Mouse (Mus musculus) lung, embryonic 14.5 days (tissue): ENCODE results near the gene Zcchc14. TPM values are rescaled to one million over a fixed set of nuclear protein-coding genes. Genes with fewer than 3 reads are reported as not detected.

ENCODE experiments used
- ATAC-seq: fragments of 200-750 bp; cut with Nextera tagmentation; 2 replicates; pipeline ENCODE4 v1.8.0; 2017; ENCODE audit warnings: mild to moderate bottlenecking, moderate TSS enrichment, moderate library complexity; ENCODE audit not compliant: insufficient read depth
- DNase-seq: peaks from one replicate; pipeline ENCODE4 v3.0.0-alpha.2; 2015
- H3K27ac ChIP-seq: fragments of 300-500 bp; sonication (generic); 2 replicates; pipeline ENCODE4 v1.5.1; 2014; ENCODE audit warnings: low read depth, mild to moderate bottlenecking, moderate library complexity
- H3K27me3 ChIP-seq: fragments of 300-500 bp; sonication (generic); 2 replicates; pipeline ENCODE4 v1.6.1; 2014; ENCODE audit warnings: low read length, control low read depth; ENCODE audit not compliant: insufficient read depth
- H3K36me3 ChIP-seq: fragments of 300-500 bp; sonication (generic); 2 replicates; pipeline ENCODE4 v1.6.1; 2014; ENCODE audit warnings: control low read depth; ENCODE audit not compliant: insufficient read depth
- H3K4me1 ChIP-seq: fragments of 300-500 bp; sonication (generic); 2 replicates; pipeline ENCODE4 v1.6.1; 2014; ENCODE audit warnings: antibody characterized with exemption, control low read depth; ENCODE audit not compliant: insufficient read depth
- H3K4me2 ChIP-seq: fragments of 300-500 bp; sonication (generic); 2 replicates; pipeline ENCODE4 v1.6.1; 2014; ENCODE audit warnings: mild to moderate bottlenecking
- H3K4me3 ChIP-seq: fragments of 300-500 bp; sonication (generic); 2 replicates; pipeline ENCODE4 v1.5.1; 2014; ENCODE audit warnings: low read depth, low read length
- H3K9ac ChIP-seq: fragments of 300-500 bp; sonication (generic); 2 replicates; pipeline ENCODE4 v1.6.1; 2014
- H3K9me3 ChIP-seq: fragments of 300-500 bp; sonication (generic); 2 replicates; pipeline ENCODE4 v1.6.1; 2016; ENCODE audit warnings: low read depth, low read length, control low read depth
- CTCF ChIP-seq: IDR thresholded peaks from 2 replicates; pipeline ENCODE4 v1.5.1; 2016; ENCODE audit warnings: antibody characterized with exemption, low read depth
- WGBS: fragments of 180-500 bp; shearing (Covaris S2); extraction: QIAGEN DNeasy Blood & Tissue Kit; methylation state at CpG from one replicate; pipeline ENCODE4 v1.1.7; 2014; 5-methylcytosine and 5-hydroxymethylcytosine counted together
- polyA plus RNA-seq: library from polyadenylated mRNA; unstranded; fragments of >200 nt; fragmentation: Nextera tagmentation; extraction: Ambion mirVana; gene quantifications from 2 replicates; pipeline ENCODE4 v1.2.1, GENCODE M21; 2014

Zcchc14 gene
- polyA plus RNA-seq, 1 experiment from 2014 or later: 25.0 TPM

DNA sequence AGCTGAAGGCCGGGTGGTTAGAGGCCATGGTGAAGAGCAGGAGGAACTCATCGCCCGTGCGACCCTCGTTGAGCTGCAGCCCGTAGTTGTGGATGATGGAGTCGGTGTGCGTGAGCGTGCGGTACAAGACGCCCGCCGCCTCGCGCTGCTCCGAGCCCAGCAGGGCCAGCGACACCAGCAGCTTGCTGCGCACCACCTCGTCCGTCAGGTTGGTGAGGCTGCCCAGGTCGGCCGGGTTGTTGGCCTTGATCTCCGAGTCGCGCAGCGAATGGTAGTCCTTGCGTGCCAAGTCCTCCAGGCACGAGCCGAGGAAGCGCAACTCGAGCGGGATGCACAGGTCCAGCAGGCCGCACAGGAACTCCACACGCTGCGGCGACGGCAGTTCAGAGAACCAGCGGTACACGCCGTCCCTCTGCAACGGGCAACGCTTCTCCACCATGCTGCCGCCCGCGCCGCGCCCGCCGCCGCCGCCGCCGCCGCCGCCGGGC is 783 bp downstream of the Zcchc14 start:
- ATAC-seq (no peak), DNase-seq (peak; percentile 66)
- TF ChIP-seq CTCF: no peak
- Histone ChIP-seq H3K27ac (peak overlapping the region; percentile 36; the same call in 1 of the 2 replicates), H3K4me3 (peak overlapping the region; percentile 77), H3K27me3 (no peaks in the 10 kb centered on the region), H3K9me3 (no peaks in the 10 kb centered on the region), H3K9ac (peak overlapping the region; percentile 86), H3K4me2 (peak overlapping the region; percentile 98), H3K36me3 (0 out of 2 replicates have a peak, but pooled peaks cover 15% of the 10 kb centered on the region), H3K4me1 (peaks cover 27% of the 10 kb centered on the region)
- under 1% methylated on average over 49 of the region's 56 CpGs for WGBS

DNA sequence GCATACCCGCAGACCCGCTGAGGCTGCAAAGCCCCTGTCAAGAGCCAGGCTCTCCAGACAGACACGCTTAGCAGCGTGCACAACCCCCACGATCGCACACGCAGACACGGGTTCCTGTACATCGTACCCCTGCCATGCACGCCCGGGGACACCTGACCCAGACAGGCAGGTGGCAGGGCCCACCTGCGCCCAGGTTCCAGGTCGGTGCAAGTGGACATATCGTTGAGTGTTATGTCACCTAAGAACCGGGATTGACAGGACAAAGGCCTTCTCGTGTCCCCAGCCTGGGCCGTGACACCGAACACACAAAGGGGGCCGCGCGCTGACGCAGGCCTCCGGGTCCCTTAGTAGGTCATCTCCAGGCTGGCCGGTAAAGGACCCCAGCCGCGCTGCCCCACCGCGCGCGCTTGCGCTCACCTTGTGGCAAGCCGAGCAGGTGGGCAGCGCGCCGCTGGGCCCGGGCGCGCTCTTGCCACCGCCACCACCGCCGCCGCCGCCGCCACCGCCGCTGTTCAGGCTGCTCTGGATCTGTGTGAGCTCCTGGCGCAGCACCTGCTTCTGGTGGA is 1.3 kb downstream of the Zcchc14 start:
- Histone ChIP-seq H3K4me2 (peak overlapping the region; percentile 98), H3K9me3 (no peaks in the 10 kb centered on the region), H3K4me3 (peak overlapping the region; percentile 77), H3K27me3 (no peaks in the 10 kb centered on the region), H3K27ac (peak overlapping the region; percentile 36; the same call in 1 of the 2 replicates), H3K9ac (peak overlapping the region; percentile 86), H3K36me3 (0 out of 2 replicates have a peak, but pooled peaks cover 17% of the 10 kb centered on the region), H3K4me1 (peaks cover 27% of the 10 kb centered on the region)
- TF ChIP-seq CTCF: no peak
- WGBS: 10% methylated on average over 42 of the region's 47 CpGs
- no peak for ATAC-seq
- DNase-seq: peak; percentile 36

DNA sequence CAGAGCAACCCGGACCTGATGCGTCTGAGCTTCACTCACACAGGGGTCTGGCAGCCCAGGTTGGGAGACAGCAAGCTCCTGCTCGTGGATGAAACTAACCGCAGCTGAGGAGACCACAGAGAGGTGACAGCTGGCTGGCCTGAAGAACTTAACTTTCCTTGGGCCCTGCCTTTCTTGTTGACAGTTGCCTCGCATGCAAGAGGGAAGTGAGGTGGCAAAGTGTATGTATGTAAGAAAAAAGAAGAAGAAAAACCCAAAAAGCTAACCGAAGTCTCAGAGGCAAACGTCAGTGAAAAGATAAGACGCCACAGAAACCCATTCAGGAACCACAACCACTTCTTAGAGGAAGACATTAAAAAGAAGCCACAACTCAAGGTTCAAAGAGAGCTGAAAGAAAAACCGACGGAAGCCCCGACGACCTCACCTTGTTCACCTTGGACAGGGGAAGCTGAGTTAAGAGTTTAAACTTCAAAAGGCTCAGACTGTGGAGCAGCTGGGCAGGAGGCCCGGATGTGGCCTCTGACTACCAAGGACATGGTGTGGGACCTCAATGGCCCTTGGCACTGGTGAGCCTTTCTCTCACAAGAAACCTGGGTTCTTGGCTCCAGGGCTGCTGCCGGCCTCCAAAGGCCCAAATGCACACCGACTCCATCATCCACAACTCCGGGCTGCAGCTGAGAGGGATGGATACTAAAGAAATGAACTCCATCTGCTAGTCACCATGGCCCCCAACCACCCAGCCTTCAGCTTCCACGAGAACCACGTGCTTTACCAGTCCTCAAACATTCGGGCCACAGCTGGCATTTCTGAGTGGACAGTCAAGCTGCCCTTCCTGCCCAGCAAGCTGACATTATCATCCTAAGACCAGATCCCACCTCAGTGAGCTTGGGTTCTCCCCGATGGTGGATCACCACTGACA is 2.1 kb downstream of the Zcchc14 start:
- Histone ChIP-seq H3K9ac (peak overlapping the region; percentile 86), H3K4me2 (peak overlapping the region; percentile 98), H3K4me1 (peaks cover 27% of the 10 kb centered on the region), H3K9me3 (no peaks in the 10 kb centered on the region), H3K27me3 (no peaks in the 10 kb centered on the region), H3K4me3 (peak overlapping the region; percentile 77), H3K36me3 (0 out of 2 replicates have a peak, but pooled peaks cover 19% of the 10 kb centered on the region), H3K27ac (no peak overlapping the region)
- WGBS: 44% methylated on average over 20 of the region's 20 CpGs
- ATAC-seq (no peak), DNase-seq (no peak)
- TF ChIP-seq CTCF: no peak

DNA sequence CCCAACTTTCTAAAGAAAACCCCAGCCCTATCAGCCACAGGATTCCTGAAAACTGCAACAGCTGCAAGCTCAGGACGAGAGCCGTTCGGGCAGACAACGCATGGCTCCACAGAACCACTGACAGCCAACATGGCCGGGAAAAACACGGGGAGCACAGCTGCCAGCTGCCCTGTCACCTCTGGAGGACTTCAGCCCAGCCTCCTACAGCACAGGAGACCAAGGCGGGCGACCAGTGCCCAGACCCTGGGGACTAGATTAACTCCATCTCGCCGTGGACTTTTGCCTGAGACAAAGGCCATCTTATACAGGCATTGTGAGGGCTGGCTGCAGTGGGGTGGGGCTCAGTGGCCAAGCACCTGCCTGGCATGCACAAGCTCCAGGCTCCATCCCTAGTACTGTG is 2.8 kb downstream of the Zcchc14 start:
- Histone ChIP-seq H3K36me3 (0 out of 2 replicates have a peak, but pooled peaks cover 19% of the 10 kb centered on the region), H3K9me3 (no peaks in the 10 kb centered on the region), H3K4me3 (peak overlapping the region; percentile 77), H3K27ac (no peak overlapping the region), H3K9ac (no peak overlapping the region; the same call in 1 of the 2 replicates), H3K4me1 (peaks cover 27% of the 10 kb centered on the region), H3K27me3 (no peaks in the 10 kb centered on the region), H3K4me2 (peak overlapping the region; percentile 98)
- no peak for ATAC-seq
- no peak for TF ChIP-seq CTCF
- 45% methylated on average over 10 of the region's 10 CpGs for WGBS
- no peak for DNase-seq

DNA sequence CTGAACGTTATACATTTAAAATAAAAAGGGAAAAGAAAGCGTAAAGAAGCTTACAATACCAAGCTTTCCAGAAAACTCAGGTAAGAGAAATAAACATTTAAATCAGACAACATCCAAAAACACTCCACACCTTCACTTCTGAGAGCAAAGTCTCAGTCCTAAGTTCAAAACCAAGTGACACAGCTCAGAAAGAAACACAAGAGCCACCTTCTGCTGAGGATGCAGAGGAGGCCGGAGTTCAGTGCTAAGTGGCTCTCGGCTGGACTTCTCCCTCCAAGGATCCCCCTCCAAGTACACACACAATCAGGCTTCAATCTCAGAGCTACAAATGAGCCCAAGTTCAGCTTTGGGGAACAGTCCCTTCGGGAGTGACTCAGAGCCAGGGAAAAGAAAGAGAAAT is 3.3 kb downstream of the Zcchc14 start:
- Histone ChIP-seq H3K9ac (no peak overlapping the region), H3K27ac (no peak overlapping the region), H3K9me3 (no peaks in the 10 kb centered on the region), H3K36me3 (peaks cover 19% of the 10 kb centered on the region; the same call in 1 of the 2 replicates), H3K4me1 (peaks cover 27% of the 10 kb centered on the region), H3K4me3 (no peak overlapping the region), H3K4me2 (peak overlapping the region; percentile 98), H3K27me3 (no peaks in the 10 kb centered on the region)
- 62% methylated on average over 5 of the region's 5 CpGs for WGBS
- no peak for TF ChIP-seq CTCF
- ATAC-seq (no peak), DNase-seq (no peak)

DNA sequence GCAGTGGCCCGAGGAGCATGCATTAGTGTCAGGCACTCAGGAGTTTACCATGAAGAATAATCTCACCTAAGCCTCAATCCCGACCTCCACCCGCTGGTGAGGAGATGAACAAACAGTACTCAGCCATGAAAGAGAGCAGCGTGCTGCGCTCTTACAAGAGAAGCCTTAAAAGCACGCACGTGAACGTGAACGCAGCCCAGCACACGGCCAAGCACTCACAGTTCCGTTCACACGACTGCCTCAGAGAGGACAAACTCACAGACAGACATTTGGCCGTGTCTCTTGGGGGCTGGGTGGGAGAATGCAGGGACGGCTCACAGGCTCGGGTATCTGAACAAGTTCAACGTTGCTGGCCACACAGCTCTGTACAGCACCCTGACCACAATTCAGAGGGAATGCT is 4.2 kb downstream of the Zcchc14 start:
- Histone ChIP-seq H3K27me3 (no peaks in the 10 kb centered on the region), H3K27ac (no peak overlapping the region), H3K4me2 (peak overlapping the region; percentile 98; the same call in 1 of the 2 replicates), H3K9me3 (no peaks in the 10 kb centered on the region), H3K4me1 (peaks cover 21% of the 10 kb centered on the region), H3K4me3 (no peak overlapping the region), H3K9ac (no peak overlapping the region), H3K36me3 (peaks cover 22% of the 10 kb centered on the region; the same call in 1 of the 2 replicates)
- DNase-seq: no peak
- ATAC-seq: no peak
- WGBS: 49% methylated on average over 16 of the region's 16 CpGs
- TF ChIP-seq CTCF: no peak
